Mouse (Mus musculus): Measurements from ENCODE around the gene Ldlrad3. TPM values are rescaled to one million over a fixed set of nuclear protein-coding genes. Genes with fewer than 3 reads are reported as not detected.

Gene Ldlrad3
- polyA plus RNA-seq, 1 experiment from 2014 or later = 4.3 TPM

DNA sequence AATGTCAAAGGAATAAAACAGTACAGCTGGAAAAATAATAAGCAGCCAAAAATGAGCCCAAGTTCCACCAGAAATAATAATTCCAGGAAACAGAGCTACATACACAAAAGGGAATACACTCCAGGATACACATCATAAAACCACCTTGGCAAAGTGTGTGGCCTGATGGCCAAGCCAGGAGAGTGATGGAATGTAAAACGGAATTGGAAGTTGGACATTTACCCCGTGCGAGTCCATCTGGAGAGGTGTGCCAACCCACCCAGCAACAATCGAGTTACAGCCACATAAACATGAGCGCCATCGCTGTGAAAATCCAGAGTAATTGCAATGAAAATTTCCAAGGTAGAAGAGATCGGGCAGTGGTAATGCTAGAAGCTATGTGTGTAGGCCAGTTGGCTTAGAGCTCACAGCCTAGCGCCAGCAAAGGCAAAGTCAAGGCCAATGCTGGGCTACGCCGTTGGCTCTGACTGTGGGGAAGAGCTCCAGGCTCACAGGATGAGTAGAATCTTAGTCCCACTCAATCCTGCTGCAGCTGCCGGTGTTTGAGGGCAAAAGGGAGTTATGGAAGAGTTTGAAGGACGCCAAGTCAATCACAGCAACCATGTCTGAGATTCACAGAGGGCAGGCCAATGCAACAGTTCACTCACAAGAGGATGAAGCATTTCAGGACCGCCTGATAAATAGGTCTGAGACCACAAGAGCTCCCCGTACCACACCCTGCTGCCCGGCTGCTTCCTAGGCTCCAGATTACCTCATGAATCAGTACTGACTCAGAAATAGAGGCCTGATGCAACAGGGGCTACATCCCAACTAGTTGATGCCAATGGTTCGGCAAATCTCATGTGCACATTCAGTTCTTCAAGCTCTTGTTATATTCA is 7.0 kb upstream of the Ldlrad3 start:
- H3K36me3 ChIP-seq (ENCODE audit: control insufficient read depth, insufficient read depth) = no peaks in the 10 kb centered on the region
- ATAC-seq = no peak
- no peak for TF ChIP-seq CTCF (IDR thresholded peaks at IDR 0.05; ENCODE audit: low read depth)
- no peaks in the 10 kb centered on the region for H3K9me3 ChIP-seq (ENCODE audit: control insufficient read depth)
- no peak overlapping the region for H3K9ac ChIP-seq (ENCODE audit: low read depth, low read length)
- H3K4me3 ChIP-seq (ENCODE audit: low read depth, low read length) = no peak overlapping the region
- no peak overlapping the region for H3K27ac ChIP-seq (ENCODE audit: low read depth, low read length)
- no peak overlapping the region for H3K4me2 ChIP-seq (replicated peaks; ENCODE audit: low read depth)
- H3K27me3 ChIP-seq (replicated peaks; ENCODE audit: control insufficient read depth, insufficient read depth, low read length) = no peaks in the 10 kb centered on the region
- no peaks in the 10 kb centered on the region for H3K4me1 ChIP-seq (replicated peaks; ENCODE audit: control insufficient read depth, insufficient read depth, low read length)
- 91% methylated on average over 16 of the region's 16 CpGs for WGBS

GRCm38 (mm10) chr2:102191736-102192135 is 5.6 kb upstream of the Ldlrad3 start:
- Histone ChIP-seq H3K4me3 (ENCODE audit: low read depth, low read length) (no peak overlapping the region), H3K27me3 (replicated peaks; ENCODE audit: control insufficient read depth, insufficient read depth, low read length) (no peaks in the 10 kb centered on the region), H3K9me3 (ENCODE audit: control insufficient read depth) (no peaks in the 10 kb centered on the region), H3K9ac (ENCODE audit: low read depth, low read length) (no peak overlapping the region), H3K27ac (ENCODE audit: low read depth, low read length) (no peak overlapping the region), H3K36me3 (ENCODE audit: control insufficient read depth, insufficient read depth) (no peaks in the 10 kb centered on the region), H3K4me2 (replicated peaks; ENCODE audit: low read depth) (no peak overlapping the region), H3K4me1 (replicated peaks; ENCODE audit: control insufficient read depth, insufficient read depth, low read length) (no peaks in the 10 kb centered on the region)
- no peak for TF ChIP-seq CTCF (IDR thresholded peaks at IDR 0.05; ENCODE audit: low read depth)
- ATAC-seq = no peak
- 72% methylated on average over 4 of the region's 4 CpGs for WGBS

DNA sequence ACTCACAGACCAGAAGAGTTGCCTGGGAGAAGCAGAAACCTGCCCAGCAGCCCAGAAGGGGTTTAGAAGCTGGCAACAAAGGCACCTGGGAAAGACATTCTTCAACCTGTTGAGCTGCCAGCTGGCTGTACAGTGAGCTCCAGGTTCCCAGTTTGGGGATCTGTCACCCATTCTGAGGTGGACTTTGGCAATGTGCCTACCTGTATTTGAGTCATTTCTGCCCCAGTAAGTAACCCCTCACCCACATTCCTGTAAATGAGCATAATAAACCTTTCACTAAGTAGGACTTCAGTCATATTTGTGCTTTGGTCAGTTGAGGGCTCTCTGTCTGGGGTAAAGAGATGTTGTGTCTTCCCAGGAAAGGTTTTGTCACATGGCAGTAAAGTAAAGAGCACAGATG is 4.8 kb upstream of the Ldlrad3 start:
- no peak overlapping the region for H3K4me3 ChIP-seq (ENCODE audit: low read depth, low read length)
- no peak overlapping the region for H3K4me2 ChIP-seq (replicated peaks; ENCODE audit: low read depth)
- H3K36me3 ChIP-seq (ENCODE audit: control insufficient read depth, insufficient read depth) = no peaks in the 10 kb centered on the region
- no peaks in the 10 kb centered on the region for H3K9me3 ChIP-seq (ENCODE audit: control insufficient read depth)
- H3K4me1 ChIP-seq (replicated peaks; ENCODE audit: control insufficient read depth, insufficient read depth, low read length) = no peaks in the 10 kb centered on the region
- no peak overlapping the region for H3K27ac ChIP-seq (ENCODE audit: low read depth, low read length)
- H3K27me3 ChIP-seq (replicated peaks; ENCODE audit: control insufficient read depth, insufficient read depth, low read length) = no peaks in the 10 kb centered on the region
- no peak for ATAC-seq
- H3K9ac ChIP-seq (ENCODE audit: low read depth, low read length) = no peak overlapping the region
- TF ChIP-seq CTCF (IDR thresholded peaks at IDR 0.05; ENCODE audit: low read depth) = no peak

GRCm38 (mm10) chr2:102185069-102185950 is 875 bp downstream of the Ldlrad3 start:
- TF ChIP-seq CTCF (IDR thresholded peaks at IDR 0.05; ENCODE audit: low read depth) = no peak
- 0 out of 2 replicates have a peak overlapping the region, but pooled peaks have one; percentile 74 for H3K27ac ChIP-seq (ENCODE audit: low read depth, low read length)
- no peaks in the 10 kb centered on the region for H3K36me3 ChIP-seq (ENCODE audit: control insufficient read depth, insufficient read depth)

GRCm38 (mm10) chr2:102183720-102184480 is 2.3 kb downstream of the Ldlrad3 start:
- Histone ChIP-seq H3K36me3 (ENCODE audit: control insufficient read depth, insufficient read depth) (no peaks in the 10 kb centered on the region), H3K27me3 (replicated peaks; ENCODE audit: control insufficient read depth, insufficient read depth, low read length) (no peaks in the 10 kb centered on the region), H3K4me2 (replicated peaks; ENCODE audit: low read depth) (no peak overlapping the region), H3K9me3 (ENCODE audit: control insufficient read depth) (no peaks in the 10 kb centered on the region), H3K27ac (ENCODE audit: low read depth, low read length) (no peak overlapping the region), H3K4me3 (ENCODE audit: low read depth, low read length) (no peak overlapping the region), H3K9ac (ENCODE audit: low read depth, low read length) (no peak overlapping the region), H3K4me1 (replicated peaks; ENCODE audit: control insufficient read depth, insufficient read depth, low read length) (no peaks in the 10 kb centered on the region)
- TF ChIP-seq CTCF (IDR thresholded peaks at IDR 0.05; ENCODE audit: low read depth) = no peak
- WGBS = 63% methylated on average over 7 of the region's 7 CpGs
- no peak for ATAC-seq

More at GRCm38 (mm10) chr2:102185069-102185950, 875 bp downstream of the Ldlrad3 start:
- Histone ChIP-seq H3K27me3 (replicated peaks; ENCODE audit: control insufficient read depth, insufficient read depth, low read length) (no peaks in the 10 kb centered on the region), H3K9ac (ENCODE audit: low read depth, low read length) (peak overlapping the region; percentile 67), H3K4me2 (replicated peaks; ENCODE audit: low read depth) (peak overlapping the region; percentile 97), H3K4me3 (ENCODE audit: low read depth, low read length) (peak overlapping the region; percentile 78), H3K9me3 (ENCODE audit: control insufficient read depth) (no peaks in the 10 kb centered on the region), H3K4me1 (replicated peaks; ENCODE audit: control insufficient read depth, insufficient read depth, low read length) (no peaks in the 10 kb centered on the region)
- 3% methylated on average over 24 of the region's 24 CpGs for WGBS
- 0 out of 2 replicates have a peak, but pooled peaks have one; percentile 3 for ATAC-seq

All from intestine, postnatal 0 days (tissue).